Mouse (Mus musculus) kidney, postnatal 0 days (tissue): ENCODE results near the gene Hist1h3f. TPM values are rescaled to one million over a fixed set of nuclear protein-coding genes. Genes with fewer than 3 reads are reported as not detected.
A peak's percentile ranks its signal among the peaks of the same experiment; 100 is the strongest.

Source experiments
- ATAC-seq: fragments of 200-750 bp; cut with Nextera tagmentation; replicated peaks from 2 replicates; pipeline ENCODE4 v1.8.0; 2017; ENCODE audit warnings: low read depth, moderate number of reproducible peaks, moderate TSS enrichment, moderate library complexity; ENCODE audit not compliant: low FRiP score
- DNase-seq: peaks from one replicate; pipeline ENCODE4 v3.0.0-alpha.2; 2016; ENCODE audit warnings: low spot score
- H3K27ac ChIP-seq: fragments of 300-500 bp; sonication (generic); 2 replicates; pipeline ENCODE4 v1.5.1; 2014; ENCODE audit warnings: mild to moderate bottlenecking
- H3K27me3 ChIP-seq: fragments of 300-500 bp; sonication (generic); 2 replicates; pipeline ENCODE4 v1.6.1; 2014; ENCODE audit warnings: low read length, mixed read lengths; ENCODE audit not compliant: insufficient read depth
- H3K36me3 ChIP-seq: fragments of 300-500 bp; sonication (generic); 2 replicates; pipeline ENCODE4 v1.6.1; 2014; ENCODE audit warnings: low read length, mixed read lengths; ENCODE audit not compliant: insufficient read depth
- H3K4me1 ChIP-seq: fragments of 300-500 bp; sonication (generic); replicated peaks from 2 replicates; pipeline ENCODE4 v1.6.1; 2014; ENCODE audit warnings: antibody characterized with exemption, low read length, mixed read lengths; ENCODE audit not compliant: insufficient read depth
- H3K4me2 ChIP-seq: fragments of 300-500 bp; sonication (generic); 2 replicates; pipeline ENCODE4 v1.6.1; 2014; ENCODE audit warnings: mild to moderate bottlenecking, low read length, moderate library complexity, mixed read lengths
- H3K4me3 ChIP-seq: fragments of 300-500 bp; sonication (generic); replicated peaks from 2 replicates; pipeline ENCODE4 v1.5.1; 2014; ENCODE audit warnings: low read depth, low read length
- H3K9ac ChIP-seq: fragments of 300-500 bp; sonication (generic); 2 replicates; pipeline ENCODE4 v1.6.1; 2014; ENCODE audit warnings: low read depth, low read length
- H3K9me3 ChIP-seq: fragments of 300-500 bp; sonication (generic); replicated peaks from 2 replicates; pipeline ENCODE4 v1.6.1; 2016; ENCODE audit warnings: low read length, inconsistent platforms, mixed read lengths
- CTCF ChIP-seq: IDR thresholded peaks from 2 replicates; pipeline ENCODE4 v1.5.1; 2016; ENCODE audit warnings: antibody characterized with exemption, low read depth, mild to moderate bottlenecking, moderate library complexity
- WGBS: fragments of 180-500 bp; shearing (Covaris S2); extraction: QIAGEN DNeasy Blood & Tissue Kit; methylation state at CpG from one replicate; pipeline ENCODE4 v1.1.7; 2014; 5-methylcytosine and 5-hydroxymethylcytosine counted together
- polyA plus RNA-seq: library from polyadenylated mRNA; unstranded; fragments of >200 nt; fragmentation: Nextera tagmentation; extraction: Ambion mirVana; gene quantifications from 2 replicates; pipeline ENCODE4 v1.2.1, GENCODE M21; 2015

The Hist1h3f gene
- polyA plus RNA-seq, 1 experiment from 2014 or later = 0.83 TPM

DNA sequence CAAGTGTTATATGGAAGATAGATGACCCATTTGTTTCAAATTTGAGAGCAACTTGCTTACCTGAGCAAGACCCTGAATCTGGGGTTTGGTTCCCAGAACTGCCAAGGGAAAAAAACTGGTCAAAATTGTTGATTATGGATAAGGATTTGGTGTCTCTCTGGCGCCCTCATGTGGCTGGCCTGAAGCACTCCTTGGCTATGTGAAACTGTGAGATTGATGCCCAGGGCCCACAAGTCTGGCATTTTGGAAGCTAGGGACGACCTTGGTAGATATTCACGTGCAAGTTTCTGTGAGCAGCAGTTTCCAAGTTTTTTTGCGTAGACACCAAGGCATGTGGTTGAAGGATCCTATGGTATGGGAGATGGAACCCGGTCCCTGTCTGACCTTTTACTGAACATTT, 19.2 kb upstream of the Hist1h3f start:
- H3K27me3 ChIP-seq = no peaks in the 10 kb centered on the region
- H3K36me3 ChIP-seq = no peaks in the 10 kb centered on the region
- peak; percentile 91 for TF ChIP-seq CTCF
- ATAC-seq = no peak
- no peak overlapping the region for H3K4me3 ChIP-seq
- DNase-seq = peak; percentile 89
- H3K27ac ChIP-seq = no peak overlapping the region
- no peaks in the 10 kb centered on the region for H3K4me1 ChIP-seq
- WGBS = 11% methylated on average over 5 of the region's 5 CpGs
- no peaks in the 10 kb centered on the region for H3K9me3 ChIP-seq
- no peak overlapping the region for H3K9ac ChIP-seq
- H3K4me2 ChIP-seq = no peak overlapping the region

DNA sequence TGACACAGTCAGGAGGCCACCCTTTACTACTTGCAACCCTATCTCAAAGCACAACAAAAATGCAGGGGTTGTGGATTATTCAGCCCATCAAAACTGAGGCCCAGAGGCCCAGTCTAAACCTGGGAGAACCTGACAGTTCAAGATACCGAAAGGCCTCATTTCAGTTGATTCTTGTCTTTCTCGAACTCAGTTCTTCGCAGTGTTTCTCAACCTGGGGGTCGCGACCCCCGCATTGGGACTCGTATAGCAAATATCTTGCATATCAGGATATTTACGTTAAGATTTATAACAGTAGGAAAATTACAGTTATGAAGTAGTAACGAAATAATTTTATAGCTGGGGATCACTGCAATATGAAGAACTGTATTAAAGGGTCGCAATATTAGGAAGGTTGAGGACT, 18.0 kb upstream of the Hist1h3f start:
- TF ChIP-seq CTCF = no peak
- ATAC-seq = no peak
- Histone ChIP-seq H3K4me3 (peak overlapping the region; percentile 37), H3K27me3 (no peaks in the 10 kb centered on the region), H3K4me2 (peak overlapping the region; percentile 57), H3K9me3 (no peaks in the 10 kb centered on the region), H3K9ac (no peak overlapping the region), H3K27ac (no peak overlapping the region), H3K4me1 (no peaks in the 10 kb centered on the region), H3K36me3 (no peaks in the 10 kb centered on the region)
- no peak for DNase-seq
- 2% methylated on average over 10 of the region's 10 CpGs for WGBS

DNA sequence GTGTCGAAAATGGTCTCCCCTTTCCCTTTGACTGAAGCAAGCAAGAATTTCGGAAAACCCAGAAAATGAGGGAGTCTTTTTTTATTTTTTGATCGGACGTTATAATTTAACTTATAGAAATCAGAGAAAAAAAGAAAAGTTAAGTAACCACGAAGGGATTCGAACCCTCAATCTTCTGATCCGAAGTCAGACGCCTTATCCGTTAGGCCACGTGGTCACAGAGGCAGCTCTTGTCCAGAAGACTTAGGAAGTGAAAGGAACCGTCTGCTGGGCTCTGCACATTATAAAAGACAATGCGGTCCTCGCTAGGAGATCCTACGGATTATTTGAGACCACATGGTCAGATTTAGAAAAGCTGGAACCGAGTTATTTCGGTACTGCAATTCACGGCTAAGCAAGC, 17.5 kb upstream of the Hist1h3f start:
- TF ChIP-seq CTCF = no peak
- Histone ChIP-seq H3K4me2 (peak overlapping the region; percentile 57), H3K9me3 (no peaks in the 10 kb centered on the region), H3K4me3 (peak overlapping the region; percentile 37), H3K27ac (no peak overlapping the region), H3K27me3 (no peaks in the 10 kb centered on the region), H3K9ac (peak overlapping the region; percentile 36; the same call in 1 of the 2 replicates), H3K36me3 (no peaks in the 10 kb centered on the region), H3K4me1 (no peaks in the 10 kb centered on the region)
- DNase-seq (peak; percentile 93), ATAC-seq (peak; percentile 38; the same call in 1 of the 2 replicates)
- WGBS = under 1% methylated on average over 17 of the region's 17 CpGs

DNA sequence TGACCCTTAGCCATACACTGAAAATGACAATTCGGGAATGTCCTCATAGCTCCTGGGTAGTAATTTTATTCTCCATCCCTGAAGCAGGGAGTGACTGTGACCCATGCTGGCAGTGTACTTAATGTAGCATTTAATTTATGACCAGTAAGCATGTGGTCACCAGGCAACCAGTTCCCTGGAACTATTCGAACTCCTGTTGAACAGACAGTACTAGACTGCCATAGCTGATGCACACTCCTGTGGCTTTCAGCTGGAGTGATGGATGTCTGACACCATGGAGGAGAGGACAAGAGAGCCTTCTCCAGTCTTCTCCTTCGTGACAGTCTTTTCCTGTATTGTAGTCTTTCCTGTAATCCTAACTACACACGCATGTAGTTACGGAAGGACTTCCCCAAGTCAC, 14.8 kb upstream of the Hist1h3f start:
- TF ChIP-seq CTCF = no peak
- ATAC-seq (no peak; the same call in 1 of the 2 replicates), DNase-seq (peak; percentile 77)
- whole genome bisulfite sequencing = 44% methylated on average over 5 of the region's 5 CpGs
- peaks cover 9% of the 10 kb centered on the region for H3K4me1 ChIP-seq
- H3K27ac ChIP-seq = peak overlapping the region; percentile 6; the same call in 1 of the 2 replicates
- no peak overlapping the region for H3K9ac ChIP-seq
- H3K9me3 ChIP-seq = no peaks in the 10 kb centered on the region
- no peak overlapping the region for H3K4me3 ChIP-seq
- no peaks in the 10 kb centered on the region for H3K27me3 ChIP-seq
- no peaks in the 10 kb centered on the region for H3K36me3 ChIP-seq
- H3K4me2 ChIP-seq = peak overlapping the region; percentile 70; the same call in 1 of the 2 replicates

DNA sequence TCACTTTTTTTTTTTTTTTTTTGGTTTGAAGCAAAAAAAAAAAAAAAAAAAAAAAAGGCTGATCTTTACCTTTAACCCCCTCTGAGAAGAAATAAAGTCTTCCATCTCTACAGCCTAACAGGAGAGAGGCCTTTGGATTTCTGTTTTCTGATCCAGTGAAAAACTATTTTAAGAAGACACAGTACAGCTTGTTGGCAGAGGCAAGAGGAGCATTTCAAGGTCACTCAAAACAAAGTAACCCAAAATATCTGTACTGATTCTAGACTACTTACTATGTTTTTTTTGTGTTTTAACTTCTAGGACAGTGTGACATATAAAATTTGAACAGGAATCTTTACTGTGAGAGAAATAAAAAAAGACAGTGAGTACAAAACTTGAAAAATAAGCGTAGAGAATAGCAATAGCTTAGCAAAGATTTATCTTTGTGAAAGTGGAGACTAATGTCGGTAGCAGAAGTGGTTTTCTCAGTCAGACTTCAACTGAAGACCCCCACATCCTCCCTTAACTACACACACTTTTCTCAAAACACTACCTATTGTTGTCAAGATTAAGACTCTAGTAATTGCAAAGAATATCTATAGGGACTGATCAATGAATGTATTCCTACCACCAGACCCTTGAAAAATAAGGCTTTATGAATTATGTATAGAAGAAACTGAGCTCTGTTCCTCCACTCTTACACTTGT, 14.2 kb upstream of the Hist1h3f start:
- Histone ChIP-seq H3K9ac (no peak overlapping the region), H3K4me2 (peak overlapping the region; percentile 70), H3K27me3 (no peaks in the 10 kb centered on the region), H3K36me3 (no peaks in the 10 kb centered on the region), H3K4me1 (peaks cover 9% of the 10 kb centered on the region), H3K9me3 (no peaks in the 10 kb centered on the region), H3K4me3 (peak overlapping the region; percentile 49), H3K27ac (peak overlapping the region; percentile 97; the same call in 1 of the 2 replicates)
- DNase-seq (peak; percentile 37), ATAC-seq (no peak)
- 12% methylated on average over 2 of the region's 2 CpGs for WGBS
- no peak for TF ChIP-seq CTCF

DNA sequence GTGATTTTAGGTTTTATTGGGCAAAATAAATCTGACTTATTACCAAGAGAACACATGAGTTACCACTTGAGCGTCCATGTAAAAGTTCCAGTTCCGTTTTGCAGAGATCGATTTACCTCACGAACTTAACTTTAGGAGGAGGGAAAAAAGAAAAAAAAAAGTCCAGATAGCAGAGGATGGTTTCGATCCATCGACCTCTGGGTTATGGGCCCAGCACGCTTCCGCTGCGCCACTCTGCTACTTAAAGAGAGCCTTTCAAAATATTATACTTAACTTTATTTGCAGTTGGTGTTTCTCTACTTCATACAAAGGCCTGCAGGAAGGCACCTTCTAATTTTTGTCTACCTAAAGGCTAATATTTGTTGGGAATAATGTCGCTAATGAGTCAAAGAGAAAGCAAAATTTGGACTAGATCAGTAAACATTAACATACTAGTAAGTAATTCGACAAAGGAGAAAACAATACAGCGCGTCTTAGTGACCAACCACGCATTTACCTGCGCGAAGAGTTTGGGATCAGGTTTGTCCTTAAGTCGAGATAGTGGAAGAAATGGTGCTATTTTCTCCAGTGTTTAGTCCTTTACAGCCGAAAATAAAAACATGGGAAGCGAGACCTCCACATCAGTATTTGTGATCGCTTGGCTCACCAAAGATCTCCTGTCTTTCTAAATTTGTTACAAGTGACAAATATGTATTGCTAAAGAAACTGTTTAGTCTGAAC, 13.5 kb upstream of the Hist1h3f start:
- Histone ChIP-seq H3K27me3 (no peaks in the 10 kb centered on the region), H3K27ac (peak overlapping the region; percentile 97), H3K4me3 (peak overlapping the region; percentile 49), H3K4me2 (peak overlapping the region; percentile 70), H3K4me1 (peaks cover 9% of the 10 kb centered on the region), H3K9me3 (no peaks in the 10 kb centered on the region), H3K36me3 (no peaks in the 10 kb centered on the region), H3K9ac (peak overlapping the region; percentile 78)
- DNase-seq (peak; percentile 72), ATAC-seq (no peak)
- TF ChIP-seq CTCF = no peak
- WGBS = under 1% methylated on average over 20 of the region's 20 CpGs
